Mouse (Mus musculus) embryonic fibroblast, embryonic 13.5 days (primary cell): ENCODE measurements around the gene Kdelr2.

ENCODE experiments used
- CTCF ChIP-seq: IDR thresholded peaks from 2 replicates; pipeline ENCODE4 v1.5.1; 2011; ENCODE audit warnings: mild to moderate bottlenecking, control low read depth, low read length, moderate library complexity, borderline replicate concordance; ENCODE audit not compliant: insufficient read depth
- POLR2A ChIP-seq: IDR thresholded peaks from 2 replicates; pipeline ENCODE4 v1.6.1; 2011; ENCODE audit warnings: low read depth, mild to moderate bottlenecking, control low read depth, low read length, moderate library complexity

DNA sequence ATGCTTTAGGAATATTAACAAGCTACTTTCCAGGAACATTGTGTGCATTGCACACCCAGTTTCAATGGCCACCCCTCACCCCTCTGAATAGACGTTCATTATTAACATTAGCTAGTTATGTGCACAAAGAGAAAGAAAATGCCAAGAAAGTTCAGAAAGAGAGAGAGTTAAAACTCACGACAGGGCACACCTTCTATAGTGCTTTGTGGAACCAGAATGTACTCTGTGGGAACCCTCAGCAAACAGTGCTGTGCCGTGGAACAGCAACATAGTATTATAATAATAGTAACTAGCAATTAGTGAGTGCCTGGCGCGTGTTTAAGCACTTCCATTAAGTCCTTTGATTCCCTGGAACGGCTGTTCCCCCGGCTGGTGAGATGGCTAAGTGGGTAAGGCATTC lies 42.2 kb upstream of the Kdelr2 start:
- TF ChIP-seq CTCF, result no peak
- no peak for TF ChIP-seq POLR2A
